In the genomic region with DNA sequence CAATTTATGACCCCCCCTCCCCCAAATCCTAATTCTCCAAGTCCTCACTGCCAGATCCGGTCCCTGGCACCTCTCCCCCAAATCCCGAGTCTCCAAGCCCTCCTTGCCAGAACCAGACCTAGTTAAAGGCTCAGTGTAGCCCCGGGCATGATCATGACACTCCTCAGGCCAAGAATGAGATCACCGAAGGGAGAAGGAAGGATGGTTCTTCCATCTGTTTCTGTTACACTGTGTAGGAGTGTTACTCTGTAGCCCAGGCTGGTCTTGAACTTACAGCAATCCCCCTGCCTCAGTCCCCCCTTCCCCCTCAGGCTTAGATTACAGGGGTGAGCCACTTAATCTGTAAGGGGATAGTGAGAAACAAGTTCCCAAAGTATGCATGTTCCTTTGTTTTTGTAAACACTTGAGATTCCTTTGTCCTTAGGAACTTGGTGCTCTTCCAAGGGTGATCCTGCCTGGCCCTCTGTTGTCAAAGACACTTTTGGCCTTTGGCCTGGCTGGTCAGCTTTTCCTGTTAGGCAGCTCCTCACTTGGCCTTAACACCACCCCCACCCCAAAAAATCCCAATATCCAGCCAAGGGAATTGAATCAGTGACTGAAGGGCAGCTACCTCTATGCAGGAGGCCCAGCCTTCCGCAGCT, we compare ENCODE assay signal across 8 mouse cellular contexts. TPM values are rescaled to one million over a fixed set of nuclear protein-coding genes. Genes with fewer than 3 reads are reported as not detected.
A peak's percentile ranks its signal among the peaks of the same experiment; 100 is the strongest.
DNase-seq lines count a peak whose midpoint lies in the region; ATAC-seq and TF ChIP-seq lines count a peak whose summit lies in the region.

No protein-coding gene starts in this region.

- H3K9me3 ChIP-seq in midbrain, postnatal 0 days (ENCODE audit: low read length): no peaks in the 10 kb centered on the region
- H3K9me3 ChIP-seq in midbrain, embryonic 11.5 days (ENCODE audit: control insufficient read depth, low read length): no peaks in the 10 kb centered on the region
- H3K9me3 ChIP-seq in midbrain, embryonic 16.5 days (replicated peaks; ENCODE audit: control insufficient read depth, low read length, poor library complexity, severe bottlenecking): no peaks in the 10 kb centered on the region

- H3K9ac ChIP-seq in midbrain, postnatal 0 days (replicated peaks; ENCODE audit: low read length, poor library complexity, severe bottlenecking): no peak overlapping the region
- H3K9ac ChIP-seq in midbrain, embryonic 11.5 days (ENCODE audit: low read length): no peak overlapping the region
- no peak overlapping the region for H3K9ac ChIP-seq in midbrain, embryonic 16.5 days (ENCODE audit: low read depth, low read length)

- no peak overlapping the region for H3K4me3 ChIP-seq in midbrain, postnatal 0 days (ENCODE audit: low read depth, low read length)
- H3K4me3 ChIP-seq in midbrain, embryonic 11.5 days (ENCODE audit: low read depth, low read length): no peak overlapping the region
- H3K4me3 ChIP-seq in midbrain, embryonic 16.5 days (ENCODE audit: low read depth, low read length): no peak overlapping the region

- H3K27ac ChIP-seq in midbrain, postnatal 0 days (ENCODE audit: low read depth, low read length): no peak overlapping the region
- H3K27ac ChIP-seq in midbrain, embryonic 11.5 days (ENCODE audit: low read depth, low read length): no peak overlapping the region
- H3K27ac ChIP-seq in midbrain, embryonic 16.5 days (ENCODE audit: low read length): no peak overlapping the region

- WGBS in midbrain, postnatal 0 days: 61% methylated on average over 5 of the region's 5 CpGs
- WGBS in midbrain, embryonic 11.5 days: 85% methylated on average over 5 of the region's 5 CpGs
- 81% methylated on average over 5 of the region's 5 CpGs for WGBS in midbrain, embryonic 16.5 days

- H3K4me2 ChIP-seq in midbrain, postnatal 0 days (ENCODE audit: low read depth, low read length, poor library complexity, severe bottlenecking): no peak overlapping the region
- no peak overlapping the region for H3K4me2 ChIP-seq in midbrain, embryonic 11.5 days
- no peak overlapping the region for H3K4me2 ChIP-seq in midbrain, embryonic 16.5 days (ENCODE audit: low read length)

- no peaks in the 10 kb centered on the region for H3K36me3 ChIP-seq in midbrain, postnatal 0 days (ENCODE audit: insufficient read depth, low read length)
- no peaks in the 10 kb centered on the region for H3K36me3 ChIP-seq in midbrain, embryonic 11.5 days (ENCODE audit: control insufficient read depth, insufficient read depth, low read length)
- H3K36me3 ChIP-seq in midbrain, embryonic 16.5 days (ENCODE audit: control insufficient read depth, insufficient read depth, low read length): no peaks in the 10 kb centered on the region

- intact Hi-C loops in heart, postnatal 14 days (cut with DNase I): loop anchor here (10.0 kb wide), 2 partner anchors 222 to 302 kb away; a partner anchor contains a TSS

- peaks cover 5% of the 10 kb centered on the region; the same call in 1 of the 2 replicates for H3K4me1 ChIP-seq in midbrain, postnatal 0 days (ENCODE audit: insufficient read depth, low read length)
- peaks cover 12% of the 10 kb centered on the region for H3K4me1 ChIP-seq in midbrain, embryonic 11.5 days (ENCODE audit: control insufficient read depth, insufficient read depth, low read length)
- peaks cover 12% of the 10 kb centered on the region; the same call in 1 of the 2 replicates for H3K4me1 ChIP-seq in midbrain, embryonic 16.5 days (ENCODE audit: control insufficient read depth, insufficient read depth, low read length)

- H3K27me3 ChIP-seq in midbrain, postnatal 0 days (ENCODE audit: insufficient read depth, low read length): no peaks in the 10 kb centered on the region
- H3K27me3 ChIP-seq in midbrain, embryonic 11.5 days (ENCODE audit: control insufficient read depth, insufficient read depth, low read length): no peaks in the 10 kb centered on the region
- H3K27me3 ChIP-seq in midbrain, embryonic 16.5 days (ENCODE audit: control insufficient read depth, insufficient read depth, low read depth, low read length): no peaks in the 10 kb centered on the region

- no peak for TF ChIP-seq CTCF in midbrain, postnatal 0 days (IDR thresholded peaks at IDR 0.05)

- peak; percentile 16; the same call in 1 of the 2 replicates for ATAC-seq in midbrain, postnatal 0 days (ENCODE audit: low FRiP score)
- ATAC-seq in midbrain, embryonic 11.5 days (ENCODE audit: low FRiP score): no peak; the same call in 1 of the 2 replicates
- ATAC-seq in midbrain, embryonic 16.5 days: no peak

- DNase-seq in midbrain, postnatal 0 days (ENCODE audit: low spot score): no peak
- DNase-seq in midbrain, embryonic 11.5 days (ENCODE audit: low spot score, missing footprints): no peak
- peak; percentile 82 to 83 for DNase-seq in cerebellum, postnatal 10 days
- DNase-seq in heart, postnatal 14 days: peak; percentile 59 to 64
- DNase-seq in lung, postnatal 25 days (ENCODE audit: low spot score): peak; percentile 91
- DNase-seq in embryo, embryonic 10.5 days (ENCODE audit: low spot score): no peak
- DNase-seq in right cerebral cortex, adult 2 months (ENCODE audit: low spot score in 2 of 2): no peak

RNA-seq across cellular contexts. Expression of a gene that starts 2.8 kb away (rescaled TPM):
- 0.14 and 0.16 TPM in 2 replicates for total RNA-seq in midbrain, postnatal 0 days (2014; rRNA removed)
- polyA plus RNA-seq in midbrain, postnatal 0 days (2015; fragmentation: Nextera tagmentation; extraction: Ambion mirVana): 0.18 and 0.63 TPM in 2 replicates
- polyA plus RNA-seq in midbrain, embryonic 11.5 days (2014; fragmentation: Nextera tagmentation; extraction: Ambion mirVana): 0.37 and 0.41 TPM in 2 replicates
- total RNA-seq in heart, postnatal 14 days (2021): under 1 TPM in 1 of 2 experiments, not detected in 1; 0.33 TPM
- polyA plus RNA-seq in midbrain, embryonic 16.5 days (2015; fragmentation: Nextera tagmentation; extraction: Ambion mirVana): 0.15 and 0.20 TPM in 2 replicates

Comparison
In these comparisons a context has a peak if more than half of its experiments do, and no peak if none do; other contexts are left out.
1. DNase-seq: peak in cerebellum, postnatal 10 days (2 of 2), heart, postnatal 14 days (2 of 2) and lung, postnatal 25 days (single experiment); none in midbrain, postnatal 0 days (single experiment), midbrain, embryonic 11.5 days (single experiment), embryo, embryonic 10.5 days (single experiment) and right cerebral cortex, adult 2 months (0 of 2).